Mouse (Mus musculus): ENCODE measurements at regions not wholly inside any gene's neighbourhood (a gene's known extent, or its start where the extent isn't known, plus 50 kb on each side); places are given as distances from the start of the nearest gene placed in this dataset.

- peak; percentile 2 to 7 for DNase-seq (ENCODE audit: low spot score in 2 of 2)
These were observed 941.7 kb downstream of the Gsdmc2 start for GRCm38 (mm10) chr15:62903047-62903822.

GRCm38 (mm10) chr15:62901955-62902354, 943.0 kb downstream of the Gsdmc2 start:
- DNase-seq (ENCODE audit: low spot score in 2 of 2), result no peak

DNA sequence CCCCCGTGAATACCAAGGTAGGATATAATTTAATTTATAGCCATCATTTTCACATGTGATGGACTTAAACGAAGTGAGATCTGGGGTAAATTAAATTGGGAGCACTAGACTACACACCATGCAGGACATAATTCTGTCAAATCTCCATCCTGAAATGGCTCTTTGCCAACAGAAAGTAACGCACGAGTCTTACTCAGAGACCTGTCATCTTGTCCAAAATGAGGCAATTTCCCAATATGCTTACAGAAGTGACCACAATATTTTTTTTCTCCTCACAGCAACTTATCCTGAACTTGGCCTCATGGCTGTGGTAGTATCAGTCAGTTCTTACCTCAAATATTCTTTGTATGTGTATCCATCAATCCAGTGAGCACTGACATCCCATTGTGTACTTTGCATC, 955.2 kb downstream of the Gsdmc2 start:
- no peak for DNase-seq (ENCODE audit: low spot score in 2 of 2)

GRCm38 (mm10) chr15:62885331-62885730, 959.6 kb downstream of the Gsdmc2 start:
- DNase-seq (ENCODE audit: low spot score in 2 of 2), result no peak

GRCm38 (mm10) chr15:62871082-62871766, 973.8 kb downstream of the Gsdmc2 start:
- DNase-seq (ENCODE audit: low spot score in 2 of 2), result no peak

DNA sequence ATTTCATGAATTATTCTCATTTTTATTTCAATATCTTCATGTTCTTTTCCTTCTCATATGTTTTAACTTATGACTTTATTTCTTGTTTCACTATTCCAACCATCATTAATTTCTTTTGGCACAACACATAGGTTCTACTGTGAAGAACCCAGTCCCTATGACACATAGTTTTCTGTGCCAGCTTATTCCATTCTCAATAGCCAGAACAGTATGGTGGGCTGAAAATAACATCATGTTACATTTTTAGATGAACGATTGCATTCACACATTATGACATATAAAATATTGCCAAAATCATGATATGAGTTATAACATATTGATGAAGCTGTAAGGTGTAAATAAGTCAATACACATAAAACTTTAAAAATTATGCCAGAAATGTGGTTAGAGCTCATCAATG, 982.4 kb downstream of the Gsdmc2 start:
- no peak for DNase-seq (ENCODE audit: low spot score in 2 of 2)

- DNase-seq (ENCODE audit: low spot score in 2 of 2), result no peak
These were observed 983.6 kb downstream of the Gsdmc2 start for GRCm38 (mm10) chr15:62861422-62861821.

- no peak for DNase-seq (ENCODE audit: low spot score in 2 of 2)
These were observed 995.7 kb downstream of the Gsdmc2 start for GRCm38 (mm10) chr15:62849326-62849725.

- no peak for DNase-seq (ENCODE audit: low spot score in 2 of 2)
These were observed 999.1 kb downstream of the Gsdmc2 start for GRCm38 (mm10) chr15:62845884-62846283.

DNA sequence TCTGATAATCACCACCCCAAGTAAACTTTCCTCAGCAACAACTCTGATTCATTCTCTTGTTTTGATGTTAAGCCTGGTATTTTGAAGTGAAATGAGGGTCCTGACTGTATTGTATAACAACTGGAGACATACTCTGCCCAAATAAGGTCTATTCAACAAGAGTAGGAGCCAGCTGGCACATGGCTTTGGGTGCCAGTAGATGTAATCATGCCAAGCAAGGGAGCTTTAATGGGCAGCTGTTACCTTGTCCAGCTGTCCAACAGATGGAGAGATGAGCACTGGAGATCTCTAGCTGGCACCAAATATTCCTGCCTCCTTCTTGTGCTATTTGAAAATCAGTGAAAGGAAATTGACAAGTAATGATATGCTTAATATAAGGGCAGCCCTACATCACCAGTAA, 1019.4 kb downstream of the Gsdmc2 start:
- DNase-seq (ENCODE audit: low spot score in 2 of 2), result no peak

DNA sequence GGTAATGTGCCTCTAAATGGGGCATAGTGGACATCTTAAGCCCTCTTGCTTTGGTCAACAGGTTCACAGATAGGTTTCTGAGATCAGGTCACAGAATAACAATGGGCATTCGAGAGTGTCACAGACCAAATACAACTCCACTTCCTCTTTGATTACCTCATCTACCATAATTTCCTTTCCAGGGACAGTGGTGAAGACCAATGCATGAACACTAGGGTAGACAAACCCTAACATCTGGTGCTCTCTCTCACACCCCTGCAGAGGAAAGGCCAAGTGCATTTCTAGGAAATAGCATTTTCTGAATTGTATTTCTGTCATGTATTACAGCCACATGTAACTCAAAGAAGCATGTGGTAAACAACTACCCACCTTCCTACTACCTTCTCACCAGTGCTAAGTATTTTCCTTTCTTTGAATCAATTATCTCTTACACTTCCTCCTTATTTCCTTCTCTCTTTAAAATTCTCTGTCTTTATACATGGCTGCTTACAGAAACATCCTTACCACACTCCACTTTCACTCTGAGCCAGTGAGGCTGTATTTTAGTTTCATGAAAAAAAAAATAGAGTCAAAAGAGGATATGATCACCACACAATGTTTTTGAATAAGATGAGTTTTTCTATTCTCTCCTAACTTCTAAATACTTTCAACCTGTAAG, 1021.0 kb downstream of the Gsdmc2 start:
- DNase-seq (ENCODE audit: low spot score in 2 of 2), result peak in 1 of 2 experiments; percentile 12

- DNase-seq (ENCODE audit: low spot score in 2 of 2), result no peak
These were observed 1022.7 kb downstream of the Gsdmc2 start for GRCm38 (mm10) chr15:62822305-62822704.

DNA sequence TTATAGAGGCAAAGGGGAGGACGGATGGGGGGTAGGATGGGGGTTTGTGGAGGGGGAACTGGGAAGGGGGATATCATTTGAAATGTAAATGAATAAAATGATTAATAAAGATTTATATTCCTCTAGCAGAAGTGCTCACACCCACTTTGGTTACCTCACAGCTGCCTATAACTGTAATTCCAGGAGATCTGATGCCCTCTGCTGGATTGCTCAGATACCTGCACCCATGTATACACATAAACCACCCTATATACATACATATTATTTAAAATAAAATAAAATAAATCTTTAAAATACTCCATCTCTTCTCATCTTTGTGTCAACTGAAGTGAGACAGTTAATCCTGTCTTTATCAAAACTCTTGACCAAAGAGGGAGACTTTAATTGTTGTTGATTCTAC, 1031.9 kb downstream of the Gsdmc2 start:
- DNase-seq (ENCODE audit: low spot score in 2 of 2), result no peak

DNA sequence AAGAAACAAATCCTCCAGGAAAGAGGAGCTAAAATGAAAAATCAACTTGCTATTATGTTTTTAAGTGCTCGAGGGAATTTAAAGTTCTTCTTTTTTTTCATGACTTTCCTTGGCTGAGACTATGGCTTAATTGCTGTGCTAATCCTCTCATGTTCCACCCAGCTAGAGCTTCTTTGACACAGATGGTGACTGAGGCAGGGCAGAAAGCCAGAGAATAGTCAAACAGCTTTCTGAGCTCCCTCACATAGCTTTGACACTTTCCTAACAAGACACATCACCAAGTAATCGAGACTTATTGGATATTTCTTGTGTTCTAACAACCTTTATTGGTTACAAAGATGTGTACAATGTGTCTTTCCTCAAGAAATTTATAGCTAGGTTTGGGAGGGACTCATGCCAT, 1033.0 kb downstream of the Gsdmc2 start:
- DNase-seq (ENCODE audit: low spot score in 2 of 2), result no peak

- no peak for DNase-seq (ENCODE audit: low spot score in 2 of 2)
These were observed 1035.7 kb downstream of the Gsdmc2 start for GRCm38 (mm10) chr15:62809320-62809719.

- no peak for DNase-seq (ENCODE audit: low spot score in 2 of 2)
These were observed 1036.7 kb downstream of the Gsdmc2 start for GRCm38 (mm10) chr15:62808087-62808808.

GRCm38 (mm10) chr15:62807364-62807763, 1037.6 kb downstream of the Gsdmc2 start:
- DNase-seq (ENCODE audit: low spot score in 2 of 2), result peak; percentile 5 to 22

- no peak for DNase-seq (ENCODE audit: low spot score in 2 of 2)
These were observed 1042.2 kb downstream of the Gsdmc2 start for GRCm38 (mm10) chr15:62802770-62803169.

DNA sequence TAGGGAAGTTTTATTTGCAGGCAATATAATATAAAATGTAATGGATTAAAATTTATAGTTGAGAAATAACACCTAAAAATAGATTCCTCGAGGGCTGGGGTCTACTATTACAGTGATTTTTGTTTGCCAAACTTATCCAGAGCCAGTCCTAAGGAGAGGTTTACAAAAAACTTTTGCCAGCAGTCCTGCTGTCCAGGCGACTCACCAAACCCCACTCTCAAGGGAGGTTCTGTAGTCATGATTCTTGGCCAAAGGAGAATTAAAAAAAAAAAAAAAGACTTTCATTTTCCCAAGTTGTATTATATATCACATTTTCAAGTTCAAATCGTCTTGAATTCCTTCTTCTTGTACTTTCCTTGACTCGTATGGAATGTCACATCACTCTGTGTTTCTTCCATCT, 1046.2 kb downstream of the Gsdmc2 start:
- DNase-seq (ENCODE audit: low spot score in 2 of 2), result no peak

DNA sequence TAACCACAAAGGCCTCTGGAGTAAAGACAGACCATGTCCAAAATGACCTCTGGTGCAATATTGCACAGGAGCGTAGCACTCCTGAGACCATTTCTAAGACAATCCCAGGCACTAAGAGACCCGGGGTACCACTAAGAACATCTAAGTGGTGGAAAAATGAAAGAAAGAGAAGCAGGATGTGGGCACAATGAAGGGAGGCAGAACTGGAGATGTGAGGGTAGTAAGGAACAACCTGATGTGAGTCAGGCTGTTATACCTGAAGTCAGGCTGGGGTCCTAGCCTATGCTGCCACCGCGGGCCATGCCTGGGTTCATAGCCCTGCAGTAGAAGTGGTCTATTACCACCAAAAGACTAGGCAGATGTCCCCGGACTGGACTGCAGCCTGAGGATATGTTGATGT, 1051.4 kb downstream of the Gsdmc2 start:
- no peak for DNase-seq (ENCODE audit: low spot score in 2 of 2)

DNA sequence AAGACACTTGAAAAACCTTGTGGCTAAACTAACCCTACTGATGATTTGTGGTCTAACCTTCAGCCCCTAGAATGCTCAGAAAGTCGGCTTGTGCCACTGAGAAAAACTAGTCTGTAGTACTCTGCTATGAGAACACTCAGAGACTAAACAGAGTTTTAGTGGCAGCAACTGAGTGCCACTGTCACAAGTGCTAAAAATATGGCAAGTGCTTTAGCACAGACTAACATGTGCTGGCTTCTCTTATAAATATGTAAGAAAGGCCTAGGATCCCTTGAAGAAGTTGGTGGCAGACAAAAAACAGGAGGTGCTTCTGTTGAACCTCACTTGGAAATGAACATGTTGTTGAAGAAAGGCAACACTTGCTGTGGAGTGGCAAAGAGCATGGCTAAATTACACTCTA, 1052.9 kb downstream of the Gsdmc2 start:
- DNase-seq (ENCODE audit: low spot score in 2 of 2), result no peak

- DNase-seq (ENCODE audit: low spot score in 2 of 2), result no peak
These were observed 1057.2 kb downstream of the Gsdmc2 start for GRCm38 (mm10) chr15:62787753-62788152.
